Mouse (Mus musculus) ZHBTc4 (cell line): ENCODE measurements around the gene Mapkap1.
A peak's percentile ranks its signal among the peaks of the same experiment; 100 is the strongest.

ENCODE experiments used
- DNase-seq: peaks from one replicate; pipeline ENCODE4 v3.0.0-alpha.2; 2011; ENCODE audit warnings: low read depth, low spot score

The Mapkap1 gene

GRCm38 (mm10) chr2:34573073-34573472, 166.5 kb downstream of the Mapkap1 start:
- no peak for DNase-seq

- no peak for DNase-seq
Observed at GRCm38 (mm10) chr2:34588546-34588945, 182.0 kb downstream of the Mapkap1 start.

- DNase-seq, result no peak
Observed at GRCm38 (mm10) chr2:34591721-34592360, 185.3 kb downstream of the Mapkap1 start.

- no peak for DNase-seq
Observed at GRCm38 (mm10) chr2:34592361-34592960, 185.9 kb downstream of the Mapkap1 start.

- DNase-seq, result peak; percentile 31
Observed at GRCm38 (mm10) chr2:34594001-34594400, 187.4 kb downstream of the Mapkap1 start.

- no peak for DNase-seq
Observed at GRCm38 (mm10) chr2:34599606-34600255, 193.2 kb downstream of the Mapkap1 start.

GRCm38 (mm10) chr2:34600734-34601133, 194.2 kb downstream of the Mapkap1 start:
- no peak for DNase-seq

- DNase-seq, result no peak
Observed at GRCm38 (mm10) chr2:34602111-34602541, 195.6 kb downstream of the Mapkap1 start.

- no peak for DNase-seq
Observed at GRCm38 (mm10) chr2:34602896-34603295, 196.3 kb downstream of the Mapkap1 start.

- no peak for DNase-seq
Observed at GRCm38 (mm10) chr2:34603653-34604214, 197.2 kb downstream of the Mapkap1 start.

GRCm38 (mm10) chr2:34605040-34605439, 198.5 kb downstream of the Mapkap1 start:
- peak; percentile 41 for DNase-seq

- no peak for DNase-seq
Observed at GRCm38 (mm10) chr2:34608917-34609316, 202.3 kb downstream of the Mapkap1 start.

- DNase-seq, result no peak
Observed at GRCm38 (mm10) chr2:34609516-34609915, 202.9 kb downstream of the Mapkap1 start.

GRCm38 (mm10) chr2:34620778-34621415, 214.3 kb downstream of the Mapkap1 start:
- peak; percentile 40 for DNase-seq

- DNase-seq, result no peak
Observed at GRCm38 (mm10) chr2:34621485-34621884, 214.9 kb downstream of the Mapkap1 start.

- no peak for DNase-seq
Observed at GRCm38 (mm10) chr2:34622518-34622917, 215.9 kb downstream of the Mapkap1 start.

GRCm38 (mm10) chr2:34623181-34623580, 216.6 kb downstream of the Mapkap1 start:
- DNase-seq, result no peak

GRCm38 (mm10) chr2:34624076-34624475, 217.5 kb downstream of the Mapkap1 start:
- DNase-seq, result no peak

GRCm38 (mm10) chr2:34627328-34628226, 221.0 kb downstream of the Mapkap1 start:
- peak; percentile 42 for DNase-seq

GRCm38 (mm10) chr2:34628903-34629540, 222.5 kb downstream of the Mapkap1 start:
- DNase-seq, result no peak
